Mouse (Mus musculus) layer of hippocampus, adult 9-11 months (tissue): ENCODE measurements at regions not wholly inside any gene's neighbourhood (a gene's known extent, or its start where the extent isn't known, plus 50 kb on each side); places are given as distances from the start of the nearest gene placed in this dataset.

Experiments used
- DNase-seq: peaks from one replicate; pipeline ENCODE4 v3.0.0; 2022

DNA sequence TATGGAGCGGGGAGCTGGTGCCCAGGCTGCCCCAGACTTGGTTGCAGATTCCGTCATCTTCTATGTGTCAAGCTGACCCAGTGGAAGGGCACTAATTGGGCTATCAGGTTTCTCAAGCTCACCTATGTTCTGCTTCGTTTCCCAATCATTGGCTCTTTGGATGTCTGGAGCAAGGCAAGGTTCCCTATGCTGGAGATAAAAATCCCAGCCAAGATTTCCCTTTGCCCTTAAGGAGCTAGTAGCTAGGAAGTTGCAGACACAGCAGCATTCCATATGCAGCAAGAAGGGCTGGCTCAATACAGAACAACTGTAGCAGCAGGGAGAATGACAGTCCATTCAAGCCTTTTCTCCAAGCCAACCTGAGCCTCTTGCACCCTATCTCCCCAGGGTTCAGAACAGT lies 159.2 kb upstream of the Zfp706 start:
- DNase-seq = no peak

DNA sequence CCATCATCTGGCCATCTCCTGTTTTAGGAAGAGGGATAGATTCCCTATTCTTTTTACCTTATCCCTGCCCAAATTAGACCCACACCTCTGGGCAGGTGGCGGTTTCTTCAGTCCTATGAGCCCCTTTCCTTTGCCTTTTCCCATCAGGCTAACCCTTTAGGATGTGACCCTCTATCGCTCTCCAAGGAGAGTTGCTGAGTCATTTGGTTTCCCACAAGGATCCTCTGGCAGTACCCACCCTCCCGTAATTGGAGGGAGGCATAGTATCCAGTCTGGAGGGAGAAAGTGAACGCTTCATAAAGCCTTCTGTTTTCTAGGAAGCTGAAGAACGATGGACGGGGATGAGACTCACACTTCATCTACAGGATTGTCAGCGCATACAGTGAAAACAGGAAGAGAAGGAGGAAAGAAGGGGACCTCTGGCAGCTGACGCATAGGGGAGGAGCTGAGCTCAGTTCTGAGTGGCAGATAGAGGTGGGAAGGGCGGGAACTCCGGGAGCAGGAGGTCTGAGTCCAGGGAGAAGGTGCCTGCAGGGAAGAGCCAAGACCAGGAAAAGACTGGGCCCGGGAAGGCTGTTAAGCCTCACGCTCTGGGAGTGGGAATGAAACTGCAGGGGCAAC lies 158.4 kb upstream of the Zfp706 start:
- DNase-seq = no peak

DNA sequence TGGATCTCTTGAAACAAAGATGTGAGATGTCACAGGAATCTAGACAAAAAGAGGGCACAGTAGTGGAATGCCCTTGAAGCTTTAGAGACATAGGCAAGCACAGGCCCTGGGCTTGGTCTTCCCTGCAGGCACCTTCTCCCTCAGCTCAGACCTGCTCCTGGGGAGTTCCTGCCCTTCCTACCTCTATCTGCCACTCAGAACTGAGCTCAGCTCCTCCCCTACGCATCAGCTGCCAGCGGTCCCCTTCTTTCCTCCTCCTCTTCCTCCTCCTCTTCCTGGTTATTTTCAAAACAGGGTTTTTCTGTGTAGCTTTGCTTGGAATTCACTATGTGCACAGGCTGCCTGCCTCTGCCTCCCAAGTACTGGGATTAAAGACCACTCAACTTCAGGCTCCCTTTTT lies 157.6 kb upstream of the Zfp706 start:
- no peak for DNase-seq

DNA sequence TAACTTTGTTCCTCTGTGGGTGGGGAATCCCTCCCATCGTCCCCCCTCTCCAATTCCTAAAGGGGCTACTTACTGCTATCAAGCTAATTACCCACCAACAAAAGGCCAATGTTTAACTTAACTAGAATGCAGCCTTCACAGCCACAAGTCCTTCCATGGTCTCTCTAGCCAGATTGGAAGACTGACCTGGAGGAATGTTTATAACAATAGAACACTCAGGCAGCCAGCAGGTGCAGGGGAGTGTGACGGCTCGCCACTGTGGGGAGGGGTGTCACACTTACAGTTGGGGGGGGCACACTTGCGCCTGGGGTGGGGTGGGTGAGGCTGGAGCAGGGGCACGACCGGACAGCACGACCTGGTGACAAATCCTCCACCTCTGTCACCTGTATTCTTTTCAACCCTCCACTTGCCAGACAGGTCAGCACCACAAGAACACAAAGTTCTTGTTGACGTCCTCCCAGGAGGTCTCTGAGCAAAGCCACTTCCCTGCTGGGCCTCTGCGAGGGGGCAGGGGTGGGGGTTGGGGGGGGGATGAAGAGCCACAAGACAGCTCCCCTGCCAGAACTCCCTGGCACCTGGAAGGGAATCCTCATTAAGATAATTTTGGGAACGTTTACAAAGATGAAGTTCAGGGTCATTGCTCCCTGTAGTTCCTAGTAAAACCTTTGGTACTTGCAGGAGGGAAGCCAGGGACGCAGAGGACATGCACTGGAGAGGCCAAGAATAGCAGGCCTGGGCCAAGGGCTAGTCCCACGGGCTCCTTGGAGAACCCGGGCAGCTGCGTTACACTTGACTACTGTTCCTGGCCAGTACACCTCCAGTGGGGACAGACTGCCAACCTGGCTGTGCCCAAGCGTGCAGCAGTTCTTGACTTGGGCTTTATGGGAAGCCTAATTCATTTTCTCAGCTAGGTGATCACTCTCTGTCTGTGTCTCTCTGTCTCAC lies 156.9 kb upstream of the Zfp706 start:
- no peak for DNase-seq

DNA sequence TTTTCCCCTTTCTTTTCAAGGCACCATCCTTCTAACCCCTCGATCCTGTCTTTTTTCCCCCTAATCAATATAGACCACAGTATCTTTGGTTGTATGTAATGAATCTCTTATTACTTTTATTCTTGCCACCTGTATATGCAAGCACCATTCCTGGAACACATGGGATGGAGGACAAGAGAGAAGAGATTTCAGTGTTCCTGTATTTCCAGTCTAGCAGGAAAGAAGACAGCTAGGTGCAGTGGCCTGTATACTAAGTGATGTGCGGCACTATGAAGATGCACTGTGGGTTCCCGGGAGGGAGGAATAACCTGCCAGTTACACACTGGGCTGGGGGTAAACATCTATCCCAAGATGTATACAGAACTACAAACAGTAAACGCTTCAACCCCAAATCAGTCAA lies 152.4 kb upstream of the Zfp706 start:
- DNase-seq = no peak

DNA sequence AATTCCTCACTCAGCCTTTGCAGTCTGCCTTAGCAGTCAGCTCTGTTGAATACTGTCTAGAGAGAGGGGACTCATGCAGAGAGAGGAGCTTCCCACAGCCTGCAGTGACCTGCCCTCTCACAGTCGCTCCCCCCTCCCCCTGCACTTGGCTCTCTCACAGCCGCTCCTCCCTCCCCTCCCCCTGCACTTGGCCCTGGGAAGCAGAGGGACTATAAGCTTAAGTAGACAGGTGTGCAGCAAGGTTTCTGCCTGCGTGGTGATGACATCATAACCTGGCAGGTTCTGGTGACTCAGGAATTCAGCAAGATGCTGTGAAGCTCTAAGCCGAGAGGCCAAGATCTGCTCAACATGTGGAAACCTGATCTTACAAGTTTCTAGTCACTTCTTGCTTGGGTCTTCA lies 151.8 kb upstream of the Zfp706 start:
- no peak for DNase-seq

DNA sequence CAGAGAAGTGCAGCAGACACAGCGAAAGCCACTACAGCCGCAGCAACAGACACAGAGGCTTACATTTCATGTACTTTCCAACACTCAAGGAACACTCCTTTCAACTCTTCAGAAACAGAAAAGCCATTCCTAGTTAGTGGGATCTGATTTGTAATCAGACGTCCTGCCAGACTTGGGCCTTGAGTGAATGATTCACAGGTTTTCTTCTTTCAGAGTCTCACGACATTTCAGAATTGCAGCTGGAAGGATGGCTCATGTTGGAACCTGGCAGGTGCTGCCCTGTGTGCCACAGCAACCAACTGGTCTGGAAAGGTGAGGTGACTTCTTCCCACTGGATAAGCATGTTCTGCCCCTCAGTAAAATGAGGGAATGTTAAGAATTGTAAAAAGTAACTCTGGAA lies 149.8 kb upstream of the Zfp706 start:
- DNase-seq = no peak

DNA sequence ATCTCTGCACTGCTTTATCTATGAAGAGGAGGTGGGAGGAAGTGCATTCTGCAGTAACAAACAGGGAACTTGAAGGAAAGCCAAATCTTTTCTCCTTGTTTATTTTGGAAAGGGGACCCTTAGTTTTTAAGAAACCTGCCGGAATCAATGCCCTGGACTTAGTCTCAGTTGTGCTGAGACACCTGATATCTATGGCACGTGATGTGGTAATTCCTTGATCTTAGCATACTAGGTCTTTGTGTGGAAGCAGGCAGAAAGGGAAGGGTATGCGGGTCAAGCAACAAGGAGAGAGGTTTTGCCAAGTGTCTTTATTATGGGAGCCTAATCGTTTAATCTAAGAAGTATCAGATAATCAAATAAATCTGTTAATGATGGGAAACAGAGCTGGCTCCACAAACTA lies 147.4 kb upstream of the Zfp706 start:
- no peak for DNase-seq

DNA sequence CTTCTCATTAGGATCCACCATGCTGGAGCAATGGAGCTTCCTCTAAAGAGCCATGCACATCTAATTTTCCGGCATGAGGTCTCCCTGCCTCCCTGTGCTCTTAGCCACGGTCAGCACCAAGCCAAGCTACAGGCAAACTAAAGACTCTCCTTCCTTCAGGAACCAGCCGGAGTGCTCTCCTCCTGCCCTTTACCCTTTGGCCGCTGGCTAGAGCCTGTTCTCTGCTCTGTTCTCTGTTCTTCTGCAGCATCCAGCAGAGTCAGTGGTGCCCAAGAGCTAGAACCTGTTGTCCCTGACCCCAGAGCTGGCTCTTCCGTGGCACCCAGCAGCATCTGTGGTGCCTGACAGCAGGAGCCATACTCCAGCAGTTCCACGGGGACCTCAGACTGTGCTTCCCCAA lies 145.6 kb upstream of the Zfp706 start:
- no peak for DNase-seq

DNA sequence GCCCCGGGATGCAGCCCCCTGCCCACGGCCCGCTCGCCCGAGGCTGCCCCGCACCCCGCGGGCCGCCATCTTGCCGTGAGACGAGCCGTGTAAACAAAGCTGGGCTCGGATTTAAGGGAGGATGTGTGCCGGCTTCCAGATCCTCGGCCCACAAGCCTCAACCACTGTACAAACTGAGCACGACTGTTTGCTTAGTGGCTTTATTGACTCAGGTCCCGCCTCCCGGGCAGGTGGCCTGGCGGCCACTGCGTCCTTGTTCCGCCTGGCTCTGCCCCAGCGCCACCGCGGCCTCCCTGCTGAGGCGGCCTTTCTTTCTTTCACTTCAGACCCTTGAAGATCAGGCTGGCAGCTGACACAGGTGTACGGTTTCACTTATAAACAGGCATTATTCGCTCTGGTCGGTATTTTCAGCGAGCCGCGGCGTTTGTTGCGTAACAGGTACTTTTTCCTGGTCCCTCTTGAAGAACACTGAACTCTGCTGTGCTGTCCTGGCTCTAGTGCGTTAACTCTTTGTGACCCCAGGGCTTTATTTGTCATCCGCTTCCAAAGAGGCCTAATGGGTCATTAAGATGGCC lies 128.1 kb upstream of the Zfp706 start:
- peak; percentile 34 for DNase-seq

DNA sequence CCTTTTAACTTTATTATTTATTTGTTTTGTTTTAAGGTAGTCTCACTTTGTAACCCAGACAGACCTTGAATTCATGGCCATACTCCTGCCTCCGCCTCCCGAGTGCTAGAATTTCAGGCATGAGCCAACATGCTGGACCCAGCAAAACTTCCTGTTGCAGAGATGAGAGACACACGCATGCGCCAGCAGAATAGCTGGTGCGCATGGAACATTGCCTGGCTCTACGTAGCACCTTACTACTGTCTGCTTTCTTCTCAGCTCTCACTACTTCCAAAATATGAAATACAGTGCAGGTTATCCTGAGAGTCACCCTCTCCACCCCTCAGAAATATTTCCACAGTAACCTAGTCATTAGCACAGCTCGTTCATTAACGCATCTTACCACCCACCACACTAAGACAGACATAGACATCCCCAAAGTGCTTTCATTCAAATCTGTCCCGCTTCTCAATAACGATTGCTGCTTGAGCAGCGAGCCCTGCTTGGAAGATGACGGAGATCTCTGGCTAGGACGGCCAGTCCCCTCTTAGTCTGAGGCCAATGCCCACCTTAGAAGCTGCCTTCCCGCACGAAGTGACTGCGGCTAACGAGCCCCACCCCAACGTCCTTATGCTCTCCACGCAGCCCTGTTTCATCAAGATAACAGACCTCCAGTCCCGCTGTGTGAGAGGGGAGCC lies 127.5 kb upstream of the Zfp706 start:
- peak; percentile 41 for DNase-seq

DNA sequence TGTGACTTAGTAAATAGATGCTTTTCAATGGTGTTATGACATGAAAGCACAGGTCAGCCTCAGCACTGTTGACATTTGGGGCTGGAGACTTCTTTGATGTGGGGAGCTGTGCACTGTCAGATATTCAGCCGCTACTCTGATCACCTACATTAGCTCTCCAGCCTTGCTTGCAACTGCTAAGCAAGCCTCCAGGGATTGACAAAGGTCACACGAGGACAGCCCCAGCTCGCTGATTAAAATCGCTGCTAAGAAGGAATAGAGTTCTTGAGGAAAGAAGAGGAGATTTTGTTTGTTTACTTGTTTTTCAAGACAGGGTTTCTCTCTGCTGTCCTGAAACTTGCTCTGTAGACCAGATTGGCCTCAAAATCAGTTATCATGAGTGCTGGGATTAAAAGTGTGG lies 126.8 kb upstream of the Zfp706 start:
- DNase-seq = no peak

DNA sequence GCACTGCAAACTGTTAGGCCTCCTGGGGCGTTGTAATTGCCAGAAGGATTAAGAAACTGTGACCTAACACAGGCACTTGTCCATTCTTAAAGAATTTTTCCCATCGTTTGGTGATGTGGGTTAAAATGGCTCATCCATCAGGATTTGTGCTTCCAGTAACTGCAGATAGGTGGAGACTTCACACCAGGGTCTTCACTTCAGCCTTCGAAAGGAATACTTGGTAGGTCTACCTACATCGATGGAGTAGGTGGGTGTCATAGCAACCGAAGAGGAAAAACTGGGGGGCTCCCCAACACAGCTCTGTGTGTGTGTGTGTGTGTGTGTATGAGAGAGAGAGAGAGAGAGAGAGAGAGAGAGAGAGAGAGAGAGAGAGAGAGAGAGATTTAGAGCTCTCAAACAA lies 126.3 kb upstream of the Zfp706 start:
- no peak for DNase-seq

DNA sequence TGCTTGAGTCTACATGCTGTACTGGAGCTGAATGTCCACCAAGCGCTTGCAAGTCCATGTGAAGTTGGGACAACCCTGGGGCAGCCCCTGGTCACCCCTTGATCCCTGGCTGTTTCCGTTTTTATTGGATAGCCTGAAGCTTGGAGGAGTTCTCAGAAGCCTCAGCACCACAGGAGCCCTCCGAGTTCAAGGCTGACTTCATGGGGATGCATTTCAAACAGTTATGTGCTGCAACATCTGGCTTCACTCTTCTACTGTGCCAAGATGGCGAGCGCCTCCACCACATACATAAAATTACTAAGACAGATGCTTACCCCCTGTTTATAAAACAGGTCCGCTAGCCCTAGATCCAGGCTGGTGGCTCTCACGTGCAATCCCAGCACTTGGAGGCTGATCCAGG lies 120.1 kb upstream of the Zfp706 start:
- DNase-seq = no peak

DNA sequence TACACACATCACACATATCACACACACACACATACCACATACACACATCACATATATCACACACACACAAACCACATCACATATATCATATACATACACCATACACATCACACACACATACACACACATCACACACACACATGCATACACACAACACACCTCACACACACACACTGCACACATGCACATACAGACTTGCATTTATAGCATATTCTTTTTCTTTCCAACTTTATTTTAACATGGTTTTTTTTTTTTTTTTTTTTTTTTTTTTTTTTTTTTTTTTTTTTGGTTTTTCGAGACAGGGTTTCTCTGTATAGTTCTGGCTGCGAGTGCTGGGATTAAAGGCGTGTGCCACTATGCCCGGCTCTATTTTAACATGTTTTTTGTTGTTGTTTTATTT lies 119.6 kb upstream of the Zfp706 start:
- no peak for DNase-seq

DNA sequence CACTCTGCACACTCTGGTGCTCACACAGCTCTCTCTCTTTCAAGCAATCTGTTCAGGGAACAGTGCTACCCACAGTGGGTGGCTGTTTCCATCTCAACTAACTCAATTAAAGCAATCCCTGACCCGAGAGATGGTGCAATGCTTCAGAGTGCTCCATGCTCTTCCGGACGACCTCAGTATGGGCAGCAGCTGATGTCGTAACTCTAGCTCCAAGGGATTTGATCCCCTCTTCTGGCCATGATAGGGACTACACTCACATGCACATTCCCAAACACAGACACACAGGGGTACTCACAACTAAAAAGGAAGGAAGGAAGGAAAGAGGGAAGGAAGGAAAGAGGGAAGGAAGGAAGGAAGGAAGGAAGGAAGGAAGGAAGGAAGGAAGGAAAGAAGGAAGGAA lies 118.2 kb upstream of the Zfp706 start:
- no peak for DNase-seq

DNA sequence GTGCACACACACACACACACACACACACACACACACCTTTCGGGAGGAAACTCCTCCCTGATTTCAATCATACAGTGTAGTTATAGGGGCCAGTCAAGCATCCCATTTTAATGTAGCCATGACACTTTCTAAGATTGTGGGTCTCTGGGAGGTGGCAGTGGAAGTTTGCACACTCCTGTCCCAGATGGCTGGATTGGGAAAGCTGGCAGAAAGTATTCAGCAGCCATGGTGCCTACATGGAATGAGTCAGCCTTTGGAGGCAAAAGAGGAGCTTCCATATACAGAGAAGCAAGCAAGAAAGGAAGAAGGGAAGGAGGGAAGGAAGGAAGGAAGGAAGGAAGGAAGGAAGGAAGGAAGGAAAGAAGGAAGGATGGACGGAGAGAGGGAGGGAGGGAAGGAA lies 117.4 kb upstream of the Zfp706 start:
- peak; percentile 51 for DNase-seq

DNA sequence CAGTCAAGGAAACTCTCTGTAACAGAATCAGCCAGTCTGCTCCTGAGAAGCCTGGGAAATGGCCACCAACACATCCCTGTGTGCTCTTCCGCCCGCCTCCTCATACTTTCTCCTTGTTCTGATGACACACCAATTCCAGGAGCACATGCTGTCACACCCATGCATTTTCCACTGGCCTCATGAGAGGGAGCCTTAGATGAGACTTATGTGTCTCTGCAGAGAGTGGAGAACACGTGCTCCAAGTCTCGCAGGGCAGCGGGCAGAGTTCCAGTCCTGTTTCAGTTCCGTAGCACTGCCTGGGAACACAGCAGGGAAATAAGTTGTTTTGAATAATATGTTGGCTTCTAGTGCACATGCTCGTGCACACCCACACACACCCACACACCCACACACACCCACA lies 116.7 kb upstream of the Zfp706 start:
- DNase-seq = peak; percentile 57

DNA sequence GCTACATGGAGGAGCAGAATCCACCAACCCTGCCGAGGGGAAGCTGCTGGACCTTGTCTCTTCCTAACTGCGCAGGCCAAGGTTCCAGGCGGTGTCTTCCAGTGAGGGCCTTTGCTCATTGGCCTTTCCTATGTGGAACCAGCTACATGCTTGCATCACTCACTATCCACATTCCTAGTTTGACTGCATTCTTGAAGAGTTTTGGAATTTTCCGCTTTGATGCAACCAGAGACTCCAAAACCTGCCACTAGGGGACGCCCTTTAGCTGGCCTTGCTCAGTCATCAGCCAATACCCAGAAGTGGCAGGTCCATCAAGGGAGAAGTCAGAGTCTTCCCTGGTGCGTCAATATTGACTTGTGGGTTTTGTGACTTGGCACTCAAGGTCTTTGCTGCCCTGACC lies 112.8 kb upstream of the Zfp706 start:
- peak; percentile 74 for DNase-seq

DNA sequence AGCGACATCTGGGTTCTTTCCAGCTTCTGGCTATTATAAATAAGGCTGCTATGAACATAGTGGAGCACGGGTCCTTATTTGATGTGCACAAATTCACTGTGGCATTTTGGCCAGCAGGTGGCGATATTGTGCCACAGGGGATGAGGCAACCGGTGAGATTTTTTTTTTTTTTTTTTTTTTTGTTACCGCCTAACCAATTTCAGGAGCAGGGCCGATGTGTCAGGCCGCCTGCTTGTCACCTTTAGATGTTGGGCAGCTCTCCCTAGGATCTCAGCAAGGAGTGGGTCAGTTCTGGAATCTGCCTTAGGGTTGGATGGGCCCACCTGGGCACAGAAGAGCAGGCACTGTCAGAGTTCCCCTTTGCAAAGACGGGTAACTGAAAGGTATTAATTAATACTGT lies 106.5 kb upstream of the Zfp706 start:
- no peak for DNase-seq

DNA sequence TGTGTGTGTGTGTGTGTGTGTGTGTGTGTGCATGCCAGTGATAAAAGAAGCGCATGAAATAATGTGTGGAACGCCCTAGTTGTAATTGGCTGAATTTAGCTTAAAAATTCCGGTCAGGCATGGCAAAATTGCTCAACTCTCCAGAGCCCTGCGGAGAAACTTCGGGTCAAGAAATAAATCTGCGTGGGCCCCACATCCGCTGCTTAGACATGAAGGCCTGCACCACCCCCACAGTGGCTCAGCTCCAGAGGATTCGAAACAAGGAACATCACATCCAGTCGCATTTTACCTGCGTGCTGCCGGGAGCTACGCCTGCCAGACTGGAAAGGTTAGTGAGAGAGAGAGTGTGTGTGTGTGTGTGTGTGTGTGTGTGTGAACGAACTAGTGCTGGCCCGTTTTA lies 102.9 kb upstream of the Zfp706 start:
- no peak for DNase-seq

DNA sequence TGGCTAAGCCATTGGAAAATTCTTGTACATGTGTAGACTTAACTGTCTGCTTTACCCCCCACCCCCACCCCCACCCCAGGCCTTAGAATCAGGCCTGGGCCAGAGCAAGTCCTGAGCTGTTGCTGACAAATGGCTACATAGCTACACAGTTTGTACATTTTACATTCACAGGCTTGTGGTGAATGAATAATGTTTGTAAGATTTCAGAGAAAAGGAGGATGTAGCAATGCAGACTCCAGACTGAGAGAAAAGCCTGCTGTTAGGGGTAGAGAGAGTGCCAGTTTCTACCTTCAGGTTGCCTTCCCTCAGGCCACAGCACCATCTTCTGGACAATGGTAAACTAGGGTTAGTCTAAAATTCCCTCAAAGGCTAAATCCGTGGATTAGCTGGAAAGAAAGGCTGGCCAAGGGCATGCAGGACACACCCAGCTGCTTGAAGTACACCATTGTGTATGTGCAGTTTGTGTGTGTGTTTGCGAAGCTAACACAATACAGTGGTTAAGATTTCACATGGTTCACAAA lies 94.5 kb upstream of the Zfp706 start:
- no peak for DNase-seq

DNA sequence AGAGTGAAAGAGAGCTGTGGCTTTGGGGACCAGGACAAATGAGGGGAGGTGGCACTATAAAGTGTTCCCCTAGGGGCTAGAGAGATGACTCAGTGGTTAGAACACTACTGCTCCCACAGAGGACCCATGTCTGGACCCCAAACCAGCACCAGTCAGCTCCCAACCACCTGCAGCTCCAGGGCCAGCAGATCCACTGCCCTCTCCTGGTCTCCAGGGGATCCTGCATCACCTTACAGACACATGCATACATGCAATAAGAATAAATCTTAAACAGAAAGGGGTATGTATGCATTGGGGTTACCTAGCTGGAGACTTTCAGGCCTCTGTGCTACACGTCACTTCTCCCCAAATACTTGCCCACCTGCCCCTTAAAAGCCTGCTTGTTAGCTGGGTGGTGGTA lies 93.8 kb upstream of the Zfp706 start:
- DNase-seq = no peak
